Mouse (Mus musculus): ENCODE measurements around the gene Eid3.

DNA sequence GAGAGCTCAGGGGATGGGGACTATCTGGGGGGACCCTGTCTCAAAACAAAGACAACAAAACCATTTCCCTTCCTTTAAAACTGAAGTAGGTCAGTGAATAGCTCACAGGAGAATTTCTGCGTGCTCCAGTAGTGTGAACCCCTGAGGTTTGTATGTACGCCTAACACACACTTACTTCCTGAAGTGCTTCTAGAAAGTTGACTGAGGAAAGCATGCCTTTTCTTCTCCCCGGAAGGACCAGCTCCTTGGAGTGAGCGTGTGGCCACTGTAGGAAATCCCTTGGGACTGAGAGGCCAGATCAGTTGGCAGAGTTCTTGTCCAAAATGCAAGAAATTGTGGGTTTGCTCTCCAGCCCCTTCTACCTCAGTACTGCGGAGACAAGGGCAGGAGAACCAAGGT lies 16.1 kb upstream of the Eid3 start:
- no peak for TF ChIP-seq CTCF (IDR thresholded peaks at IDR 0.05; ENCODE audit: extremely low read depth, insufficient read depth, low read length)
- TF ChIP-seq POLR2A (IDR thresholded peaks at IDR 0.05; ENCODE audit: extremely low read depth, insufficient read depth, low read length): no peak

Data from cortical plate, adult 2 months (tissue).